Mouse (Mus musculus): Measurements from ENCODE around the gene Vmn2r13.
"Not testable (repeated sequence)": the region's sequence is repeated elsewhere in the genome, so short reads cannot be mapped to it uniquely, and the experiment has no call there.

GRCm38 (mm10) chr5:109192099-109192498, at the start of gene Vmn2r13:
- not testable (repeated sequence) for TF ChIP-seq CTCF (IDR thresholded peaks at IDR 0.05; ENCODE audit: borderline replicate concordance, insufficient read depth, low read length); POLR2A (IDR thresholded peaks at IDR 0.05; ENCODE audit: low read depth, low read length)
